Mouse (Mus musculus): Measurements from ENCODE around the gene Mettl21a. TPM values are rescaled to one million over a fixed set of nuclear protein-coding genes. Genes with fewer than 3 reads are reported as not detected.

Gene Mettl21a
- polyA plus RNA-seq, 1 experiment from 2014 or later = 20.2 TPM

Other genes with a start within 250 kb of the Mettl21a start
- gene Creb1, start 84.6 kb downstream of the Mettl21a start, polyA plus RNA-seq (2015; fragmentation: Nextera tagmentation; extraction: Ambion mirVana) = 35.0 and 41.7 TPM in 2 replicates
- 3.6 and 4.9 TPM in 2 replicates for gene Ccnyl1, start 73.2 kb upstream of the Mettl21a start, polyA plus RNA-seq (2015; fragmentation: Nextera tagmentation; extraction: Ambion mirVana)
- gene Fzd5, start 120.5 kb upstream of the Mettl21a start, polyA plus RNA-seq (2015; fragmentation: Nextera tagmentation; extraction: Ambion mirVana) = 0.58 and 0.62 TPM in 2 replicates

Measured in midbrain, embryonic 16.5 days (tissue).